Mouse (Mus musculus) cerebellum, adult 2 months (tissue): ENCODE data around the gene Cdk19. TPM values are rescaled to one million over a fixed set of nuclear protein-coding genes. Genes with fewer than 3 reads are reported as not detected.
"Not testable (repeated sequence)": the region's sequence is repeated elsewhere in the genome, so short reads cannot be mapped to it uniquely, and the experiment has no call there.

Experiments used
- DNase-seq, 2 experiments: peaks; one replicate each; pipeline ENCODE4 v3.0.0; 2021
- H3K27ac ChIP-seq: fragments of 200-500 bp; 2 replicates; pipeline ENCODE4 v1.5.1; 2012; ENCODE audit warnings: low read length, control low read depth, inconsistent platforms; ENCODE audit not compliant: insufficient read depth
- H3K27me3 ChIP-seq: fragments of 200-500 bp; 2 replicates; pipeline ENCODE4 v1.6.1; 2012; ENCODE audit warnings: inconsistent platforms, mild to moderate bottlenecking, low read length, moderate library complexity; ENCODE audit not compliant: control insufficient read depth, insufficient read depth
- H3K4me1 ChIP-seq: fragments of 200-500 bp; 2 replicates; pipeline ENCODE4 v1.6.1; 2011; ENCODE audit warnings: low read length; ENCODE audit not compliant: control insufficient read depth, insufficient read depth
- H3K4me3 ChIP-seq: fragments of 200-500 bp; replicated peaks from 2 replicates; pipeline ENCODE3; 2011; ENCODE audit warnings: mild to moderate bottlenecking, low read depth, low read length, control low read depth; ENCODE audit not compliant: insufficient read depth
- CTCF ChIP-seq: fragments of 200-500 bp; IDR thresholded peaks from 2 replicates; pipeline ENCODE4 v1.5.1; 2011; ENCODE audit warnings: low read depth, mild to moderate bottlenecking, control low read depth, low read length, moderate library complexity, borderline replicate concordance; ENCODE audit not compliant: insufficient read depth
- POLR2A ChIP-seq: fragments of 200-500 bp; IDR thresholded peaks from 2 replicates; pipeline ENCODE4 v1.6.1; 2011; ENCODE audit warnings: low read length, control low read depth, borderline replicate concordance; ENCODE audit not compliant: insufficient read depth
- WGBS: fragments of 180-500 bp; shearing (Covaris S2); methylation state at CpG from one replicate; pipeline ENCODE4 v1.1.7; 2018; 5-methylcytosine and 5-hydroxymethylcytosine counted together
- polyA plus RNA-seq: library from polyadenylated mRNA; depleted of rRNA; stranded (reverse); fragments of >200 nt; gene quantifications from 2 replicates; pipeline ENCODE4 v1.2.3, GENCODE M21; 2012

Cdk19 gene
- polyA plus RNA-seq, 1 experiment: 44.7 TPM

DNA sequence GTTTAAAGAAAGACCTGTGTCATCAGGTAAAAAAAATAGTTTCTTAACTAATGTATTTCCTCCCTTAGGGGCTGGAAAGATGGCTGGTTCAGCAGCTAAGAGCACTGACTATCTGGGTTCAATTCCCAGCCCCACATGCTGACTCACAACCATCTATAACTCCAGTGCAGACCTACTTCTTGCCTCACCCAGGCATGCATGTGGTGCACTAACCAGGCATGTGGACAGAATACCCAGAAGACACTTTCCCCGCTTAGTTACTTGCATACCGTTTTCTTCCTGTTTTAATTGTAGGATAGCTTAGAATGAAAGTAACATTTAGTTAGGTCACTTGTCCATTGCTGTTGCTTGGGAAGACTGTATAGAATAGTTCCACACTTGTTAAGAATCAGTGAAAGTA, 72.0 kb downstream of the Cdk19 start:
- Histone ChIP-seq H3K4me3 (no peak overlapping the region), H3K4me1 (no peaks in the 10 kb centered on the region; the same call in 1 of the 2 replicates), H3K27me3 (no peaks in the 10 kb centered on the region), H3K27ac (no peak overlapping the region)
- DNase-seq: no peak
- WGBS: 98% methylated on average over 2 of the region's 2 CpGs
- no peak for TF ChIP-seq CTCF
- no peak for TF ChIP-seq POLR2A

DNA sequence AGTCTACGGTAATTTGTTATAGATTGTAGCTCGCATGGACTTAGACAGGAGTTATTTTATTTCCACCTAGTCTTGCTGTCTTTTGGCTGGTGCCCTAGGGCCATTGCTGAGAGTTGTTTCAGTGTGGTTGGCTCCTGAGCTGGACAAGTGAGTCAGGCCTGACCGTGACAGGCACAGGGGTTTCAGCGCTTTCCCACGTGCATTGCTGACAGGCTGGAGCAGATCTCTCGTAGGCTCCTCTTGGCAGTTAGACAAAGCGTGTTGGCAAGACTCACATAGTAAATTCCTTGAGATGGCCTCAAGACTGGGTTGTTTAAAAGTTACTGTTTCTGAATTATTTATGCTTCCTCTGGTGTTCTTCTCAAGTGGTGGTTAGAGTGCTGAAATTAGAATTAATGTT, 77.6 kb downstream of the Cdk19 start:
- 4% methylated on average over 7 of the region's 7 CpGs for WGBS
- H3K4me1 ChIP-seq: peaks cover 4% of the 10 kb centered on the region; the same call in 1 of the 2 replicates
- no peak overlapping the region for H3K27ac ChIP-seq
- H3K4me3 ChIP-seq: no peak overlapping the region
- TF ChIP-seq POLR2A: no peak
- TF ChIP-seq CTCF: no peak
- peak; percentile 62 to 78 for DNase-seq
- no peaks in the 10 kb centered on the region for H3K27me3 ChIP-seq

DNA sequence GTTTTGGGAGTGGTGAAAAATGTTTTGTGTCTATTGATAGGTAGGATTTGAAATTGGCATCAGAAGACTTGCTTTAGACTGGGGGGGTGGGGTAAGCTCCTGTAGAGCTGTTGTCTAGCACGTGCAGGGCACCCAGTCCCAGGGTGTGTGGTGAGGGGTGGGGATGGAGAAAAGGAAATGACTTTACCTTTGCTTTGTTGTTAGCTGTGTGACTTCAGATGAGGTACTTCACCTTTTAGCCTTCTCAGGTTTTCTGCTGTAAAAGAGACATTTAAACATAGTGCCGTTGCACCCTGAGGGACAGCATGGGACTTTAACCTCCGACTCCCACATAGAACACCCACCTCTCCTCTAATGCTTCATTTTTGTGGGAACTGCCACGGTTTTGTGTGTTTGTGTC, 80.5 kb downstream of the Cdk19 start:
- Histone ChIP-seq H3K4me3 (no peak overlapping the region), H3K27me3 (no peaks in the 10 kb centered on the region), H3K4me1 (peaks cover 10% of the 10 kb centered on the region), H3K27ac (no peak overlapping the region)
- WGBS: 81% methylated on average over 4 of the region's 4 CpGs
- no peak for DNase-seq
- TF ChIP-seq POLR2A: no peak
- TF ChIP-seq CTCF: no peak

- 32% methylated on average over 2 of the region's 2 CpGs for WGBS
- no peak overlapping the region for H3K4me3 ChIP-seq
- peak; percentile 36 to 37 for DNase-seq
- no peak for TF ChIP-seq POLR2A
- TF ChIP-seq CTCF: no peak
- H3K27me3 ChIP-seq: no peaks in the 10 kb centered on the region
- no peak overlapping the region for H3K27ac ChIP-seq
- H3K4me1 ChIP-seq: peaks cover 10% of the 10 kb centered on the region
These were observed 81.3 kb downstream of the Cdk19 start for GRCm38 (mm10) chr10:40420703-40421102.

GRCm38 (mm10) chr10:40421724-40422123, 82.4 kb downstream of the Cdk19 start:
- Histone ChIP-seq H3K27me3 (no peaks in the 10 kb centered on the region), H3K4me1 (peaks cover 10% of the 10 kb centered on the region), H3K27ac (no peak overlapping the region), H3K4me3 (no peak overlapping the region)
- WGBS: 54% methylated on average over 2 of the region's 2 CpGs
- no peak for DNase-seq
- no peak for TF ChIP-seq CTCF
- no peak for TF ChIP-seq POLR2A

GRCm38 (mm10) chr10:40422696-40423095, 83.3 kb downstream of the Cdk19 start:
- peaks cover 10% of the 10 kb centered on the region for H3K4me1 ChIP-seq
- WGBS: 62% methylated on average over 4 of the region's 4 CpGs
- no peak overlapping the region for H3K4me3 ChIP-seq
- DNase-seq: no peak
- TF ChIP-seq CTCF (no peak), POLR2A (no peak)
- H3K27me3 ChIP-seq: no peaks in the 10 kb centered on the region
- no peak overlapping the region for H3K27ac ChIP-seq

GRCm38 (mm10) chr10:40424428-40424827, 85.1 kb downstream of the Cdk19 start:
- H3K4me1 ChIP-seq: peaks cover 10% of the 10 kb centered on the region
- H3K4me3 ChIP-seq, DNase-seq, H3K27ac ChIP-seq, H3K27me3 ChIP-seq: not testable (repeated sequence)
- WGBS: 86% methylated on average over 4 of the region's 4 CpGs

GRCm38 (mm10) chr10:40425243-40426095, 86.1 kb downstream of the Cdk19 start:
- Histone ChIP-seq H3K4me3 (no peak overlapping the region), H3K4me1 (peaks cover 10% of the 10 kb centered on the region), H3K27me3 (no peaks in the 10 kb centered on the region), H3K27ac (no peak overlapping the region)
- 47% methylated on average over 18 of the region's 18 CpGs for WGBS
- no peak for TF ChIP-seq CTCF
- no peak for TF ChIP-seq POLR2A
- no peak for DNase-seq

DNA sequence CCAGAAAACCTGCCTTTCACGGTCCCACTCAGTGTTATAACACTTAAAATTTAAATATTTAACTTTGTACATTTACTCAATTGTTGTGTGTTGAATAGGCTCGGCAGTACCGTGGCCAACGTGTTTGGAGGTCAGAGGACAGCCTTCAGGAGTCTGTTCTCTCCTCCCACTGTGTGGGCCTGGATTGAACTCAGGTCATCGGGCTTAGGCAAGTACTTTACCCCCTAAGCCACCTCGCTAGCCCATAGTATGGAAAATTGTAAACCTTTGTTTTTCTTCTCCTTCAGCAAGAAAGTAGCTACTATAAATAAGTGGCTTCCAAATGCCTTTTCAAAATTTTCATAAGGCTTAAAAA, 86.7 kb downstream of the Cdk19 start:
- Histone ChIP-seq H3K27me3 (no peaks in the 10 kb centered on the region), H3K4me1 (peaks cover 6% of the 10 kb centered on the region), H3K27ac (no peak overlapping the region), H3K4me3 (no peak overlapping the region)
- TF ChIP-seq CTCF: no peak
- TF ChIP-seq POLR2A: no peak
- DNase-seq: no peak
- 77% methylated on average over 6 of the region's 6 CpGs for WGBS
